Mouse (Mus musculus): ENCODE results near the gene Mtnr1b. TPM values are rescaled to one million over a fixed set of nuclear protein-coding genes. Genes with fewer than 3 reads are reported as not detected.
A peak's percentile ranks its signal among the peaks of the same experiment; 100 is the strongest.

Gene Mtnr1b
- polyA plus RNA-seq, 1 experiment from 2014 or later, result not detected

DNA sequence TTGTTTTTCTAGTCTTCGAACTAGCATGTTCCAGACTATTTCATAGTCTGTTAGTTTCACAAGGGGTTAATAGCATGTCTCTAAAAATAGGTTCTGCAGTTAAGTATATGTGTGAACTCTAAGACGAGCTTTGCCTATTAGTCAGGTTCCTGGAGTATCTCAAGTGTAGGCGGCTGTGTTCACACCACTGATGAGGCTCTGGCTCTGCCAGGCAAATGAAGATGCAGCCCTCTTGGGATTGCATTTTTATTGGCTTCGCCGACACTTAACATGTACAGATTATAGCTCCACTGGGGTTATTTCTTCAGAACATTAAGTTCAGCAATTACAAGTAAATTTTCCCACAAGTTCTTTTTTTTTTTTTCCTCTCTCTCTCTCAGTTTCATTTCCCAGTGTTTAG is 12.4 kb upstream of the Mtnr1b start:
- peak; percentile 81 for ATAC-seq (ENCODE audit: low read depth)
- Histone ChIP-seq H3K36me3 (ENCODE audit: control insufficient read depth, insufficient read depth, low read length) (no peaks in the 10 kb centered on the region), H3K4me3 (ENCODE audit: low read depth, low read length) (no peak overlapping the region), H3K9me3 (ENCODE audit: control insufficient read depth, low read length) (no peaks in the 10 kb centered on the region), H3K4me1 (ENCODE audit: control insufficient read depth, insufficient read depth, low read length) (no peaks in the 10 kb centered on the region), H3K27me3 (ENCODE audit: control insufficient read depth, insufficient read depth, low read length) (no peaks in the 10 kb centered on the region), H3K4me2 (ENCODE audit: low read depth, low read length) (no peak overlapping the region), H3K27ac (ENCODE audit: low read depth, low read length) (no peak overlapping the region), H3K9ac (replicated peaks; ENCODE audit: low read depth, low read length) (no peak overlapping the region)
- WGBS, result 55% methylated on average over 5 of the region's 5 CpGs

GRCm38 (mm10) chr9:15880754-15881153 is 6.4 kb upstream of the Mtnr1b start:
- Histone ChIP-seq H3K27ac (ENCODE audit: low read depth, low read length) (no peak overlapping the region), H3K4me1 (ENCODE audit: control insufficient read depth, insufficient read depth, low read length) (no peaks in the 10 kb centered on the region), H3K4me3 (ENCODE audit: low read depth, low read length) (no peak overlapping the region), H3K9ac (replicated peaks; ENCODE audit: low read depth, low read length) (no peak overlapping the region), H3K9me3 (ENCODE audit: control insufficient read depth, low read length) (no peaks in the 10 kb centered on the region), H3K36me3 (ENCODE audit: control insufficient read depth, insufficient read depth, low read length) (no peaks in the 10 kb centered on the region), H3K27me3 (ENCODE audit: control insufficient read depth, insufficient read depth, low read length) (no peaks in the 10 kb centered on the region), H3K4me2 (ENCODE audit: low read depth, low read length) (no peak overlapping the region)
- no peak for ATAC-seq (ENCODE audit: low read depth)

GRCm38 (mm10) chr9:15880160-15880603 is 5.8 kb upstream of the Mtnr1b start:
- no peaks in the 10 kb centered on the region for H3K9me3 ChIP-seq (ENCODE audit: control insufficient read depth, low read length)
- WGBS, result 21% methylated on average over 3 of the region's 3 CpGs
- no peak overlapping the region for H3K4me2 ChIP-seq (ENCODE audit: low read depth, low read length)
- H3K27ac ChIP-seq (ENCODE audit: low read depth, low read length), result no peak overlapping the region
- H3K4me3 ChIP-seq (ENCODE audit: low read depth, low read length), result no peak overlapping the region
- no peaks in the 10 kb centered on the region for H3K27me3 ChIP-seq (ENCODE audit: control insufficient read depth, insufficient read depth, low read length)
- H3K9ac ChIP-seq (replicated peaks; ENCODE audit: low read depth, low read length), result no peak overlapping the region
- no peaks in the 10 kb centered on the region for H3K36me3 ChIP-seq (ENCODE audit: control insufficient read depth, insufficient read depth, low read length)
- H3K4me1 ChIP-seq (ENCODE audit: control insufficient read depth, insufficient read depth, low read length), result no peaks in the 10 kb centered on the region
- peak; percentile 71 for ATAC-seq (ENCODE audit: low read depth)

- no peak overlapping the region for H3K4me2 ChIP-seq (ENCODE audit: low read depth, low read length)
- no peak overlapping the region for H3K4me3 ChIP-seq (ENCODE audit: low read depth, low read length)
- H3K9ac ChIP-seq (replicated peaks; ENCODE audit: low read depth, low read length), result no peak overlapping the region
- no peaks in the 10 kb centered on the region for H3K36me3 ChIP-seq (ENCODE audit: control insufficient read depth, insufficient read depth, low read length)
- H3K27me3 ChIP-seq (ENCODE audit: control insufficient read depth, insufficient read depth, low read length), result no peaks in the 10 kb centered on the region
- H3K4me1 ChIP-seq (ENCODE audit: control insufficient read depth, insufficient read depth, low read length), result no peaks in the 10 kb centered on the region
- no peaks in the 10 kb centered on the region for H3K9me3 ChIP-seq (ENCODE audit: control insufficient read depth, low read length)
- H3K27ac ChIP-seq (ENCODE audit: low read depth, low read length), result no peak overlapping the region
- no peak for ATAC-seq (ENCODE audit: low read depth)
- WGBS, result 80% methylated on average over 4 of the region's 4 CpGs
Observed at GRCm38 (mm10) chr9:15870013-15870412, 4.3 kb downstream of the Mtnr1b start.

DNA sequence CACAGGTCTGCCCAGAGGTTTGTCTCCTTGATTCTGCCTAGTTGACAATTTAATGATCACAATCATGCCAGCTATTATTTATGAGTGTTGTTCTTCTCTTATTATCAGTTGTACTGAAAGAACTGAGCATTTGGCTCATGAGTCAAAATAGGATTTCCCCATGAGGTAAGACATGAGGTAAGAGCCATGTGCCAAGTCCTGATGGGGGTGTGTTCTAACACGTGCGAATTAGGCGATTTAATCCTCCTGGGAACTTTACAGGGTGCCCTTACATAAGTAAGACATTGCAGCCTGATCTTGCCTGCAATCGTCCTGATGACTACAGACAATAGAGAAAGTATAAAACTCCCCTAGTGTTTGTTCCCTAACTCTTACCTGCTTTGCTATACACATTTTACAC is 4.9 kb downstream of the Mtnr1b start:
- Histone ChIP-seq H3K4me1 (ENCODE audit: control insufficient read depth, insufficient read depth, low read length) (no peaks in the 10 kb centered on the region), H3K27me3 (ENCODE audit: control insufficient read depth, insufficient read depth, low read length) (no peaks in the 10 kb centered on the region), H3K4me3 (ENCODE audit: low read depth, low read length) (no peak overlapping the region), H3K4me2 (ENCODE audit: low read depth, low read length) (no peak overlapping the region), H3K9me3 (ENCODE audit: control insufficient read depth, low read length) (no peaks in the 10 kb centered on the region), H3K9ac (replicated peaks; ENCODE audit: low read depth, low read length) (no peak overlapping the region), H3K27ac (ENCODE audit: low read depth, low read length) (no peak overlapping the region), H3K36me3 (ENCODE audit: control insufficient read depth, insufficient read depth, low read length) (no peaks in the 10 kb centered on the region)
- ATAC-seq (ENCODE audit: low read depth), result no peak
- 76% methylated on average over 4 of the region's 4 CpGs for WGBS

GRCm38 (mm10) chr9:15866280-15867072 is 7.9 kb downstream of the Mtnr1b start:
- 47% methylated on average over 10 of the region's 10 CpGs for WGBS
- Histone ChIP-seq H3K9me3 (ENCODE audit: control insufficient read depth, low read length) (no peaks in the 10 kb centered on the region), H3K27ac (ENCODE audit: low read depth, low read length) (no peak overlapping the region), H3K4me3 (ENCODE audit: low read depth, low read length) (no peak overlapping the region), H3K36me3 (ENCODE audit: control insufficient read depth, insufficient read depth, low read length) (no peaks in the 10 kb centered on the region), H3K4me1 (ENCODE audit: control insufficient read depth, insufficient read depth, low read length) (no peaks in the 10 kb centered on the region), H3K9ac (replicated peaks; ENCODE audit: low read depth, low read length) (no peak overlapping the region), H3K4me2 (ENCODE audit: low read depth, low read length) (no peak overlapping the region), H3K27me3 (ENCODE audit: control insufficient read depth, insufficient read depth, low read length) (no peaks in the 10 kb centered on the region)
- ATAC-seq (ENCODE audit: low read depth), result peak; percentile 91

GRCm38 (mm10) chr9:15861402-15861801 is 13.0 kb downstream of the Mtnr1b start:
- no peak overlapping the region for H3K4me2 ChIP-seq (ENCODE audit: low read depth, low read length)
- no peak for ATAC-seq (ENCODE audit: low read depth)
- no peak overlapping the region for H3K4me3 ChIP-seq (ENCODE audit: low read depth, low read length)
- no peak overlapping the region for H3K9ac ChIP-seq (replicated peaks; ENCODE audit: low read depth, low read length)
- H3K9me3 ChIP-seq (ENCODE audit: control insufficient read depth, low read length), result no peaks in the 10 kb centered on the region
- H3K36me3 ChIP-seq (ENCODE audit: control insufficient read depth, insufficient read depth, low read length), result no peaks in the 10 kb centered on the region
- H3K4me1 ChIP-seq (ENCODE audit: control insufficient read depth, insufficient read depth, low read length), result no peaks in the 10 kb centered on the region
- 82% methylated on average over 5 of the region's 5 CpGs for WGBS
- no peaks in the 10 kb centered on the region for H3K27me3 ChIP-seq (ENCODE audit: control insufficient read depth, insufficient read depth, low read length)
- no peak overlapping the region for H3K27ac ChIP-seq (ENCODE audit: low read depth, low read length)

DNA sequence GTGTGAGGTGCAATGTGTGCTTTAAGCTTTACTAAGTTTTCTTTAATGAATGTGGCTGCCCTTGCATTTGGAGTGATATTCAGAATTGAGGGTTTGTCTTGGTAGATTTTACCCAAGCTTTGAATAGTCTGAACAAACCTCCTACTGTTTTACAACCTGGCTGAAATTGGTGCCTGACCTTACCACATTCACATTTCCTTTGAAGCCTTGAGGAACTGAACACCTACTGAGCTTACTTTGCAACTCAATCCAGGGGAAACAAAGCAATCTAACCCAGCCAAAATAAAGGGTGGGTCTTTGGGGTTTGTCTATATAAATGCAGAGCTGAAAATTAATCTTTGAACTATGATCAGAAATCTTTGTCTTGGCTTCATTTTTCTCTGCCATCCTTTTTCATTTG is 23.6 kb downstream of the Mtnr1b start:
- no peak overlapping the region for H3K4me3 ChIP-seq (ENCODE audit: low read depth, low read length)
- no peak overlapping the region for H3K27ac ChIP-seq (ENCODE audit: low read depth, low read length)
- no peaks in the 10 kb centered on the region for H3K4me1 ChIP-seq (ENCODE audit: control insufficient read depth, insufficient read depth, low read length)
- no peaks in the 10 kb centered on the region for H3K36me3 ChIP-seq (ENCODE audit: control insufficient read depth, insufficient read depth, low read length)
- H3K4me2 ChIP-seq (ENCODE audit: low read depth, low read length), result no peak overlapping the region
- no peaks in the 10 kb centered on the region for H3K27me3 ChIP-seq (ENCODE audit: control insufficient read depth, insufficient read depth, low read length)
- H3K9me3 ChIP-seq (ENCODE audit: control insufficient read depth, low read length), result no peaks in the 10 kb centered on the region
- no peak overlapping the region for H3K9ac ChIP-seq (replicated peaks; ENCODE audit: low read depth, low read length)
- no peak for ATAC-seq (ENCODE audit: low read depth)

DNA sequence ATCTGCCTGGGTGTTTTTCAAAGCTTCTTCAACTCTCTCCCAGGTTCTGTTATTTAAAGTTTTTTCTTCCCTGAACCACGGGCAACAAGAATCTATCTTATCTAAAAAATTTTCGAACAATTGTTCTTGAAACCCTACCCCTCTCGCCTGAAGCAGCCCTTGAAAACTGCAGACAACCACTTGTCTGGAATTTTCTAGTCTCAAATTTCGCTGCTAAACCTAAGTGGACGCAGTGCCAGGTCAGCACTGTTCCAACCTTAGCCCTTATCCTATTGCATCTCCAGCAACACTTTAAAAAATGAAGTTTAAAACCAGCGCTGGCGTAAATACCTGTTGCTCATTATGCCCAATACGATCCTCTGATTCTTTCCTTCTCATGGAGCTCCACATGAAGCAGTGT is 29.0 kb downstream of the Mtnr1b start:
- H3K4me1 ChIP-seq (ENCODE audit: control insufficient read depth, insufficient read depth, low read length), result no peaks in the 10 kb centered on the region
- 87% methylated on average over 8 of the region's 8 CpGs for WGBS
- ATAC-seq (ENCODE audit: low read depth), result no peak

More for the DNA sequence above, 29.0 kb downstream of the Mtnr1b start:
- Histone ChIP-seq H3K9me3 (ENCODE audit: control insufficient read depth, low read length) (no peaks in the 10 kb centered on the region), H3K9ac (replicated peaks; ENCODE audit: low read depth, low read length) (no peak overlapping the region), H3K27ac (ENCODE audit: low read depth, low read length) (no peak overlapping the region), H3K36me3 (ENCODE audit: control insufficient read depth, insufficient read depth, low read length) (no peaks in the 10 kb centered on the region), H3K4me3 (ENCODE audit: low read depth, low read length) (no peak overlapping the region), H3K27me3 (ENCODE audit: control insufficient read depth, insufficient read depth, low read length) (no peaks in the 10 kb centered on the region), H3K4me2 (ENCODE audit: low read depth, low read length) (no peak overlapping the region)
